Mouse (Mus musculus) bone marrow macrophage, adult 2 months (primary cell): Measurements from ENCODE around the gene Slc5a1. TPM values are rescaled to one million over a fixed set of nuclear protein-coding genes. Genes with fewer than 3 reads are reported as not detected.

Experiments used
- H3K27ac ChIP-seq: 2 replicates; pipeline ENCODE4 v1.5.1; 2012; ENCODE audit warnings: low read depth, low read length; ENCODE audit not compliant: insufficient read depth
- H3K4me1 ChIP-seq: 2 replicates; pipeline ENCODE4 v1.6.1; 2012; ENCODE audit warnings: low read length; ENCODE audit not compliant: control insufficient read depth, insufficient read depth
- H3K4me3 ChIP-seq: 2 replicates; pipeline ENCODE4 v1.5.1; 2012; ENCODE audit warnings: mild to moderate bottlenecking, low read length, moderate library complexity; ENCODE audit not compliant: insufficient read depth
- CTCF ChIP-seq: IDR thresholded peaks from 2 replicates; pipeline ENCODE4 v1.5.1; 2012; ENCODE audit warnings: low read depth, mild to moderate bottlenecking, low read length, moderate library complexity
- POLR2A ChIP-seq: IDR thresholded peaks from 2 replicates; pipeline ENCODE4 v1.6.1; 2012; ENCODE audit warnings: mild to moderate bottlenecking, low read depth, low read length, borderline replicate concordance
- polyA plus RNA-seq: library from polyadenylated mRNA; stranded (reverse); fragments of >200 nt; gene quantifications from 2 replicates; pipeline ENCODE4 v1.2.4, GENCODE M21; 2012; ENCODE audit not compliant: missing spikeins, insufficient read depth, insufficient read length

Slc5a1 gene
- polyA plus RNA-seq, 1 experiment = not detected

DNA sequence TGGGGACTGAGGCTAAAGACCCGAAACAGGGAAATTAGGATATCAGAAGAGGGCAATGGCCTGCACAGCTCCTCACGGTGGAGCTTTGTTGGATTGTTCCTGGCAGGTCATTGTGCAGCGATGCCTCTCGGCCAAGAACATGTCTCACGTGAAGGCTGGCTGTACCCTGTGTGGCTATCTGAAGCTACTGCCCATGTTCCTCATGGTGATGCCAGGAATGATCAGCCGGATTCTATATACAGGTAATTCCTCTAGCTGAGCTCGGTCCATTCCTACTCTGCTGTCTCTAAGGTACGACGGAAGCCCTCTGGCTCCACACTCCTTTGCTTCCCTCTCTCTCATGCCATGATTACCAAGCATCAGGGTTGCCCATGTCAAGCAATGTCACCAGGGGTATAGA is 42.8 kb downstream of the Slc5a1 start:
- no peak overlapping the region for H3K27ac ChIP-seq
- no peak for TF ChIP-seq POLR2A
- TF ChIP-seq CTCF = no peak
- H3K4me3 ChIP-seq = no peak overlapping the region
- H3K4me1 ChIP-seq = no peaks in the 10 kb centered on the region

DNA sequence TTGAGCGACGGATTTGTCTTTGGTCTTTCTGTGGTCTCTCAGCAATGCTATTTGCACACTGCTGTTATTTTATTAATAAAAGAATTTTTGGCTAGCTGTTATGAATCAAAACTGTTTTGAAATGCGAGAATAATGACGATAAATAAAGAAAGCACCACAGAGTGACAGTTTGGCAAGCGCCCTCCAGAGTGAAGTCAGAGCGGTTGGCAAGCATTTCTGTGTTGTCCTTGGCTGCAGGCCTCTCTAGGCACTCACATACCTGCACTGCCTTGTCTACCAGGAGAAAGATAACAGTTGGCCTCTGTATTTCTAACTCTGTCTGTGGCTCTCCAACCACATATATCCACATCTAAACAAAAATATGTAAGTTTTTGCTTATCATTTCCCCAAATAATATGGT is 43.7 kb downstream of the Slc5a1 start:
- TF ChIP-seq POLR2A (no peak), CTCF (no peak)
- no peak overlapping the region for H3K4me3 ChIP-seq
- no peak overlapping the region for H3K27ac ChIP-seq
- H3K4me1 ChIP-seq = no peaks in the 10 kb centered on the region

DNA sequence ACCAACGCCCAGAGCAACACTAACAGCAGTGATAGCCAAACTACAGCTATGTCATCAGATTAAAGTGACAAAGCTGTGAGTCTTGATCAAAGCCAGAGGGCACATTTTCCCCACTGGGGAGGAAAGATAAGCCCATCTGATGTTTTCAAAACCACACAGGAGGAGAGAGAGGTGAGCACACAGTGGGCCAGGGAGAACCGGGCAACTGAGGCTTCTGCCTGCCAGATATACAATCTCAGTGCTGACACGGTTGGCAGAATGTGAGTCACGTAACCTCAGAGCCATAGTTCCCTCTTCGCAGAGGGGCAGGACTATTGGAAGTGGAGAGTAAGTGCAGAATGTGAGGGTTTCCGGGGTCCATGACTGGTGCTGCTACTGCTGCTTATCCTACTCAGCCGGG is 89.5 kb downstream of the Slc5a1 start:
- Histone ChIP-seq H3K4me3 (no peak overlapping the region), H3K27ac (no peak overlapping the region), H3K4me1 (no peaks in the 10 kb centered on the region)
- no peak for TF ChIP-seq POLR2A
- TF ChIP-seq CTCF = no peak

DNA sequence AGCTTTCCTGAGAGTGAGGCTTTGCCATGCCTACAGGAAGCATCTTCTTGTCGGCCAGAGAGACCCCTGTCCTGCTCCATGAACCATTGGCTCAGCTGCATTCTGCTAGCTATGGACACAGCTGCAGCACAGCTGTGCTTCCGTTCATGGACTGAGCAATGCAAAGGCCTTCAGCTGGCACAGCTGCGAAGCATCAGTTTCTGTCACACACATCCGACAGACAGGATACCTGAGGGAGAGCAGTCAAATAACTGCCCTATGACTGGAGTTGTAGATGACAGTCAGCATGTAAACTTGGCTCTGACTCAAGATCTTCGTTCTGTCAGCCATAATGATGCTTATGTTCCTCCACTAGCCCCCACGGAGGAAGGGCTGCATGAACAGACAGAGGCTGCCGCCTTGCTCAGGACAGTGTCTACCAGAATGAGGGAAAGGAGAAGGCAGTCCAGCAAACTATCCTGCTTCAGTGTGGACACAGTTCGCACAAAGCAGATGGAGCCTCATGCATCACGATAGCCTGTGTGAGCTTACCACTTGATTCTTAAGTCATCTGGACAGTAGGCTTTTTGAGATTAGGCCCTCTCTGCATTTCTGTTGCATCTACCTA is 91.3 kb downstream of the Slc5a1 start:
- TF ChIP-seq CTCF (no peak), POLR2A (no peak)
- no peak overlapping the region for H3K4me3 ChIP-seq
- H3K4me1 ChIP-seq = no peaks in the 10 kb centered on the region
- no peak overlapping the region for H3K27ac ChIP-seq

DNA sequence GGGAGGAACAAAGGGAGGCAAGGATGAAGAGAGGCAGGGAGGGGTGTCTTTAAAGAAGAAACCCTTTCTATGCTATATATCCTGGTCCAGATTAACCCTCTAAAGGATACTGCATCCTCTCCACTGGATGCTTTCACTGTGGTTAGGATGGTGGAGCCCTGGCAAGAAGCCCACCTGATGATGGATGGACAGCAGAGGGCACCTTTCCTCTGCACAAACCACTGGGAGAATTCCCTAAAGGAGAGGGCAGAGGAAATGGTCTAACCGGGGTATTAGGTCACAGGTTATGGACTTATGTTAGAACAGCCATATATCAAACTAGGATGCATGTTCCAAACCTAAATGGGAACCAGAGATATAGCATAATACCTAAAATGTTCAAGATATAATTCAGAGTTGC is 96.1 kb downstream of the Slc5a1 start:
- Histone ChIP-seq H3K27ac (no peak overlapping the region), H3K4me3 (no peak overlapping the region), H3K4me1 (no peaks in the 10 kb centered on the region)
- no peak for TF ChIP-seq POLR2A
- TF ChIP-seq CTCF = no peak

DNA sequence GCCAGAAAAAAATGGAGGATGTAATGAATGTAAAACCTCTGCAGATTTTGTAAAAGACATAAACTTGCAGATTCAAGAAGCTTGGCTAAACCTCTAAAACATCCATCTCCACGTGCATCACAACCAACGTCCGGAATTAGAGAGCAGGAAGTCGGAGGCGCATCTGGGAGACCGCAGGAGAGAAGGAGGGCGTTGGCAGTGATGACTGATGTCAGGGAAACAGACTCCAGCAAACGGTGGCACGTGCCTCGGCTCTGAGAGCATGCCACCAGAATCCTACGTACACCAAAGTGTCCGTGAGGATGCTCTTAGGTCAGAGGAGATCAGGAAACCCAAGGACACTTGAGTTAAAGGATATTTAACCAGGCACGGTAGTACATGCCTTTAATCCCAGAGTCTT is 97.7 kb downstream of the Slc5a1 start:
- H3K4me1 ChIP-seq = no peaks in the 10 kb centered on the region
- no peak overlapping the region for H3K4me3 ChIP-seq
- TF ChIP-seq CTCF = no peak
- no peak for TF ChIP-seq POLR2A
- H3K27ac ChIP-seq = no peak overlapping the region

DNA sequence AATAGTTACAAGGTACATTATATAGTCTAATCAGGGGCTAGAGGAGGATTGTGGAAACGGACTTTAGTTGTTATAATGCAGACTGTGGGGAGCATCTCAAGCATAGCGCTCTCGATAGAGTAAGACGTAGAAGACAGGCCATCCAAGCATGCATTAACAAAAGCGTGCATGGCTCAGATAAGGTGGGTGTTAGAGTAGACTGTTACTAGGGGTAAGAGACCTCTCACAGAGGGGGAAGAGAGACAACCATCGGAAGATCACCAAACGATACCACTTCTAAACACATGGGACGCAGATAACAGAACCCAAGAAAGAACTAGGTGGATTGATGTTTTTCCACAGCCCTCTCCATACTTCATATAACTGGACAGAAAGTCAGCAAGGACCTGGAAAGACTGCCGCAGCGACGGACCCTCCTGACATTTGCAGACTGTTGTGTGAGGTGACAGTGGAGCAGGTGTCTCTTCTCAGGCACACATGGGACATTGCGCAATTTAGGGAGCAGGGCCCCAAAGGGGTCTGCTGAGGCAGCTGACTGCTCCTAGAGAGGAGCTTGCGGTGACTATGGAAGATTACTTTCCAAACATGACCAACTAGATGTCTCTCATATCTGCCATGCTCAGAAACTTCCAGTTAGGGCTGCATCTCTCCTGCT is 98.6 kb downstream of the Slc5a1 start:
- H3K4me3 ChIP-seq = no peak overlapping the region
- H3K27ac ChIP-seq = no peak overlapping the region
- no peak for TF ChIP-seq CTCF
- TF ChIP-seq POLR2A = no peak
- H3K4me1 ChIP-seq = no peaks in the 10 kb centered on the region

DNA sequence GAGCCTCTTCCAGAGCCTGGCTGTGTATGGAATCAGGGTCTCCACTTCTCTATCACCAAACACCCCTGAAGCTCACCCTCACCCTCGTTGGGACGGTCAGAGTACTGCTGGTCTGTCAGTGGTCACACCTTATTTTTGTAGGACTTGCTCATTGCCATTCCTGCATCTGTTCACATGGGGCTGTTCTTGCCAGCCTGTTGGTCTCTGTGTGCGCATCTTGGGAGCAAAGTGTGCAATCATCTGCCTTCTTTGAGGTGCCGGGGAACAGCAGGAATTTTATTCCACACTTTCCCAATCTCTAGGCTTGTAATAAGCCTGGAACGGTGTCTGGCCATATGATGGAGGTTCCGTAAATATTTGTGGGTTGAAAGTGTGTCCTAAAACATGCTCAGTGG is 99.1 kb downstream of the Slc5a1 start:
- Histone ChIP-seq H3K4me3 (no peak overlapping the region), H3K27ac (no peak overlapping the region), H3K4me1 (no peaks in the 10 kb centered on the region)
- TF ChIP-seq CTCF = no peak
- no peak for TF ChIP-seq POLR2A

DNA sequence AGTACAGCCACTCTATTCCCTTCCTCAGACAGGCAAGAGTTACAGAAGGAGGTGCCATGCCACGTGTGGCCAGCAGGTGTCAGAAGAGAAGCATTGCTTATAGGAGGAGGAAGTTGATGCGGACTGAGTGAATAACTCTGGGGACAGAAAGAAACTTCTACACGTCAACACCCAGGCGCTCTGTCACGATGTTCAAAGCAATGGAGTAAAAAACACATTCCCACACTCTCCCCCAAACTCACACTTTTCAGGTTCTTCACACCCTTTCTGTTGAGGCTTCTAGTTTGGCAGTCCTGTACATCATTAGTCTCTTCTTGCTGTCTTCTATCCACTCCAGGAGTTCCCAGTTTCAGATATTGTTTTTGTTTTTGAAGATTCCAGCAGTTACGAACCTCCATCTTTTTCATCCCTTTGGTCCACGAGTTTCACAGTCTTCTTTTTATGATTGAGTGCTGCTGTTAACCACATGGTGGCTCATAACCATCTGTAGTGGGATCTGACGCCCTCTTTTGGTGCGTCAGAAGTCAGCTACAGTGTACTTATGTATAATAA is 99.7 kb downstream of the Slc5a1 start:
- Histone ChIP-seq H3K4me3 (peak overlapping the region; percentile 7; the same call in 1 of the 2 replicates), H3K4me1 (no peaks in the 10 kb centered on the region), H3K27ac (no peak overlapping the region)
- no peak for TF ChIP-seq POLR2A
- TF ChIP-seq CTCF = peak; percentile 58

DNA sequence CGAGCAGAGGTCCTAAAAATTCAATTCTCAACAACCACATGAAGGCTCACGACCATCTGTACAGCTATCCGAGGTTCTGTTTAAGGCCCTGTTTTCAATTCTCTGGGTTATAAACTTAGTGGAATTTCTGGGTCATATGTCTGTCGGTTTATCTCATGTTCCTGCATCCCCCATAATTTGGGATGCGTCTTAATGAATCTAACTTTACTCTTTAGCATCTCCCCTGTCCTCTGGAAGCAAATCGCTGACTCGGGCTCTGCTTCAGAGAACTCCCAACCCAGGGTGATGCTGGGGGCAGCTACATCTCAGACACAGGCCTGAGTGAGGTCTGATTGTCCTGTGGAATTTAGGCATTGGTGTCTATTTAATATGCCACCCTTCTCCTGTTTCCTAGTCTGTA is 100.3 kb downstream of the Slc5a1 start:
- TF ChIP-seq POLR2A (no peak), CTCF (no peak)
- Histone ChIP-seq H3K4me3 (no peak overlapping the region), H3K4me1 (no peaks in the 10 kb centered on the region), H3K27ac (no peak overlapping the region)

DNA sequence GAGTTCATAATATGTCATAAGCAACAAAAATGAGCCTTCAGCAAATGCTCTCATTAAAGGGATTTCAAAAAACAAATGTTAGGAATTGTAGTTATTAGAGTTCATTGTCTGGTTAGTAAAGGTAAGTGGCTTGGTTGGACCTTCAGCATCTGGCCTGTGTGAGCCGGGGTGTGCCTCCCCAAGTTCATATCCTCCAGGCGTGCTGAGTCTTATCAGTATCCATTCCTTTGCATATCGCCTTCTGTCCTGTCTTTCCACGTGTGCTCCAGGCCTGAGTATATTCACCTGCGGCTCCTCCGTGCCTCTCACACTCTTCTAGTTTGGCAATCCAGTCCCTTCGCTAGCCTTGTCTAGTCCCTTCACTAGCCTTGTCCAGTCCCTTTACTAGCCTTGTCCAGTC is 102.3 kb downstream of the Slc5a1 start:
- H3K4me3 ChIP-seq = no peak overlapping the region
- no peaks in the 10 kb centered on the region for H3K4me1 ChIP-seq
- H3K27ac ChIP-seq = no peak overlapping the region
- TF ChIP-seq POLR2A (no peak), CTCF (no peak)

DNA sequence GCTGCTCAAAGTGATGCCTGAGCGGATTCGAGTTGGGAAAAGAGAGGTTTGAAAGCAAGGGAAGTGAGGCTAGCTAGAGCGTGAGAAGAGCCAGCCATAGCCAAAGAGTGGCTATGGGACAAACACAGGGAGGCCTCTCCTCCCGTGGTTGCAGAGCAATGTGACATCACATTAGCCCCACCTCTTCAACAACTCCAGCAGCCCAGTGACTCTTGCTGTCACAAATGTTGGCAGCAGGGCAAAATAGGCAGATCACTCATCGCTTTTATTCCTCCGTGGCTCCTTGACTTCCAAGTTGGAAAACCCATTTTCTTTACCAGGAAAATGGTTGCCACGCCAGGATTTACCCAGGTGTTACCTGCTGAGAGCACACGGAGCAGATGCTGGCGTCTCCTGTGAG is 103.1 kb downstream of the Slc5a1 start:
- no peak for TF ChIP-seq POLR2A
- TF ChIP-seq CTCF = no peak

More for the DNA sequence above, 103.1 kb downstream of the Slc5a1 start:
- H3K27ac ChIP-seq = no peak overlapping the region
- H3K4me1 ChIP-seq = no peaks in the 10 kb centered on the region
- H3K4me3 ChIP-seq = no peak overlapping the region
